Mouse (Mus musculus): ENCODE results near the gene Rdh16f1. TPM values are rescaled to one million over a fixed set of nuclear protein-coding genes. Genes with fewer than 3 reads are reported as not detected.

Gene Rdh16f1
- polyA plus RNA-seq (2015; fragmentation: Nextera tagmentation; extraction: Ambion mirVana): 0.25 TPM in 1 of 2 replicates, not detected in the other

DNA sequence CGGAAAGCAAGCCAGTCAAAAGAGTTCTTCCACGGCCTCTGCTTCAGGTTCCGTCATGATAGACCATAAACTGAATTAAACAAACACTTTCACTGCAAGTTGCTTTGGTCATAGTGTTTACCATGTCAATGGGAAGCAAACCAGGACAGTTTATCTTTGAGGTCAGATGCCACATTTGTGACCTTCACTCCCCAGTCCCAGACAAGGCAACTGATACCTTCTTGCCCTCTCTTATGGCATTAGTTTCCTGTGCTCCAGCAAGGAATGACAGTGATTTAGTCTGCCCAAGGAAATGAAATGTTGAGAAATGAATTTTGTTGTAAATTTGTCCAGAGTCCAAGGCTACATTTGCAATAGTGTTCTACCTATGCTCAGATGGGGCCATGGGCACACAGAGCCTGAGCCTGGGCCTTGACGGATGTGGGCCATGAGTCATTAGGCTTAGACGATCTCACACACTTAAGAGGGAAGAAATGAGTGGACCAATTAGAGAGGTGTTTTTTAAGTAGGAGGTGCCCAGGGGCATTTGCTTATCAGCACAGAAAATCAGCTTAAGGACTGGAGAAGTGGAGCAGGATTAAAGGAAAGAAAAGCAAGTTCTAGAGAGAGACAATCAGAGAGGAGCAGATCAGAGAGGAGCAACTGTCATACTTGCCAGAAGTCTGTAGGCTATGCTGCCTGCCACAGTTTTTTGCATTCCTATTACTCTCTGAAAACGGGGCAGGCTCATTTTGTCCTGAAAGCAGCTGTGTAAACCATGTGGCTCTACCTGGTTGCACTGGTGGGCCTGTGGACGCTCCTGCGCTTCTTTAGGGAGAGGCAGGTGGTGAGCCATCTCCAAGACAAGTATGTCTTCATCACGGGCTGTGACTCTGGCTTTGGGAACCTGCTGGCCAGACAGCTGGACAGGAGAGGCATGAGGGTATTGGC, at the start of gene Rdh16f1, which contains the start of gene Rdh1:
TSS of gene Rdh16f1 (plus strand) at position 607 of the 930 bp plus-strand sequence.
TSS of gene Rdh1 (plus strand) at position 541 of the 930 bp plus-strand sequence.
- no peaks in the 10 kb centered on the region for H3K4me1 ChIP-seq (ENCODE audit: control insufficient read depth, insufficient read depth, low read length)
- H3K4me2 ChIP-seq (ENCODE audit: low read length): no peak within 1 kb of the TSS
- H3K4me3 ChIP-seq (ENCODE audit: low read depth, low read length): no peak within 1 kb of the TSS
- ATAC-seq: no peak
- H3K36me3 ChIP-seq (ENCODE audit: control insufficient read depth, insufficient read depth, low read length): no peaks in the 10 kb centered on the region
- H3K9me3 ChIP-seq (replicated peaks; ENCODE audit: control insufficient read depth, low read length, poor library complexity, severe bottlenecking): no peaks in the 10 kb centered on the region
- no peak within 1 kb of the TSS for H3K9ac ChIP-seq (ENCODE audit: low read depth, low read length)
- WGBS: 68% methylated on average over 8 of the region's 9 CpGs
- H3K27ac ChIP-seq (ENCODE audit: low read length): no peak within 1 kb of the TSS
- no peaks in the 10 kb centered on the region for H3K27me3 ChIP-seq (ENCODE audit: control insufficient read depth, insufficient read depth, low read depth, low read length)

DNA sequence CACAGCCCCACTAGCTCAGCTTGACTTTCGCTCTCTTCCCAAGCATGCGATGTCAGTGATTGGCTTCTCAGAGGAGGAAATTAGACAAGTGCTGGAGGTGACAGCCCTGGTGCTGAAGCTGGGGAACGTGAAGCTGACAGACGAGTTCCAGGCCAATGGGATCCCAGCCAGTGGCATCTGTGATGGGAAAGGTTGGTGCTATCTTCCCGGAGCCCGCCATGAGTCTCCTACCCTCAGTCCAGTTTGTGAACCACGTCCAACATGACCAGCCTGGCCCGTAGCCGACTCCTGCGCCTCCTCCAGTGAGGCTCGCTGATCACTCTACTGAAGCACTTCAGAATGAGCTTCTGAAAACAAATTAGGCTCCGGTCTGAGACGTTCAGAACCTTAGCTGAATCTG, 49.3 kb upstream of the Rdh16f1 start:
- Histone ChIP-seq H3K4me3 (ENCODE audit: low read depth, low read length) (no peak overlapping the region), H3K4me2 (ENCODE audit: low read length) (no peak overlapping the region), H3K9me3 (replicated peaks; ENCODE audit: control insufficient read depth, low read length, poor library complexity, severe bottlenecking) (no peaks in the 10 kb centered on the region), H3K27ac (ENCODE audit: low read length) (no peak overlapping the region), H3K27me3 (ENCODE audit: control insufficient read depth, insufficient read depth, low read depth, low read length) (no peaks in the 10 kb centered on the region), H3K36me3 (ENCODE audit: control insufficient read depth, insufficient read depth, low read length) (no peaks in the 10 kb centered on the region), H3K9ac (ENCODE audit: low read depth, low read length) (no peak overlapping the region), H3K4me1 (ENCODE audit: control insufficient read depth, insufficient read depth, low read length) (no peaks in the 10 kb centered on the region)
- no peak for ATAC-seq
- 91% methylated on average over 13 of the region's 13 CpGs for WGBS

DNA sequence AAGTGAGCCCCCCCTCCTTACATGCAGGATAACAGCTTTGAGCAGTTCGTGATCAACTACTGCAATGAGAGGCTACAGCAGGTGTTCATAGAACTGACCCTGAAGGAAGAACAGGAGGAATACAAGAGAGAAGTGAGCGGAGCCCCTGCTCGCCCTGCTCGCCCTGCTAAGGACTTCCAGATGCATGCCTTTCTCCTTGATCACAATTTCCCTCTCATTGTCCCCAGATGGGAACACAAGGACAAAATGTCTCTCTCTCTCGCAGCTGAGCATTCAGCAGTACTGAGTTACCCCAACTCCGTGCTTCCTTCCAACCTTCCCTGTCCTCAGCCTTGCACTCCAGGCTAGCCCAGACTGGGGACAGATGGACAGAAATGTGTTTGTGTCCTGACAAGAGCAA, 46.9 kb upstream of the Rdh16f1 start:
- ATAC-seq: no peak

DNA sequence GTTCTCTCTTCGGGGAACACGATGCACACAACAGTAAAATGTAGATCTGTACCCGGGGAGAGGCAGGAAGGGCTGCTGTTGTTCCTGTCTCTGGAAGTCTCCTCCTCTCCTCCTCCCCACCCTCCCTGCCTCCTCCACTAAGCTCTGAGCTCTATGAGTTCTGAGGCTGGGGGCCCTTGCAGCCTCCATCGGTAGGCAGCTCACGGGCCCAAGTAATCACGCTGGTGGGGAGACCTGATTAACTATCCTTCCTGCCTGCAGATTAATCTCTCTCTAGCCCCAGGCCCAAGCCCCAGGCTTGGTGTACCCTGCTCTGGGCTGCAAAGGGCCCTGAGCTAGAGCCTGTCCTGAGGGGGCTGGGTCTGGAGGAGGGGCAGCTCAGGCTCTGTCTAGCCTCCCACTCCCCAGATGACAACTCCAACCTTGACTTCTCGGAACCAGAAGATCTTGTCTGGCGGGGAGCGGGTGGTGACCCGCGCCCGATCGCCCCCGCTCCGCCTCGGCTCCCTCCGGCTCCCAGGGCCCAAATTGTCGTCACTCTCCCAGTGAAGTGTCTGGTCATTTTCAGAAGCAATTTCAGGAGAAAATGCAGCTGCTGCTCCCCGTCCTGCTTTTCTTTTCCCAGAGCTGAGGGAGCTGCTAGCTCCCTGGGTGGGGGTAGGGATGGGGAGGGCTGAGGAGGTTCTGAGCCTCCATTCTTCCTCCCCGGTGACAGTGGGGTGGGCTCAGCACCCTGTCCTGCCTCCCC, 37.7 kb upstream of the Rdh16f1 start:
- H3K9me3 ChIP-seq (replicated peaks; ENCODE audit: control insufficient read depth, low read length, poor library complexity, severe bottlenecking): no peaks in the 10 kb centered on the region
- H3K27me3 ChIP-seq (ENCODE audit: control insufficient read depth, insufficient read depth, low read depth, low read length): no peaks in the 10 kb centered on the region
- WGBS: 7% methylated on average over 20 of the region's 20 CpGs
- no peak overlapping the region for H3K4me3 ChIP-seq (ENCODE audit: low read depth, low read length)
- no peaks in the 10 kb centered on the region for H3K36me3 ChIP-seq (ENCODE audit: control insufficient read depth, insufficient read depth, low read length)
- peak overlapping the region; percentile 25; the same call in 1 of the 2 replicates for H3K27ac ChIP-seq (ENCODE audit: low read length)
- 0 out of 2 replicates have a peak overlapping the region, but pooled peaks have one; percentile 35 for H3K9ac ChIP-seq (ENCODE audit: low read depth, low read length)
- ATAC-seq: peak; percentile 67
- peak overlapping the region; percentile 35 for H3K4me2 ChIP-seq (ENCODE audit: low read length)
- H3K4me1 ChIP-seq (ENCODE audit: control insufficient read depth, insufficient read depth, low read length): peaks cover 16% of the 10 kb centered on the region

More for the DNA sequence above, 46.9 kb upstream of the Rdh16f1 start:
- no peak overlapping the region for H3K4me2 ChIP-seq (ENCODE audit: low read length)
- 81% methylated on average over 6 of the region's 6 CpGs for WGBS
- no peak overlapping the region for H3K27ac ChIP-seq (ENCODE audit: low read length)
- no peak overlapping the region for H3K9ac ChIP-seq (ENCODE audit: low read depth, low read length)
- H3K36me3 ChIP-seq (ENCODE audit: control insufficient read depth, insufficient read depth, low read length): no peaks in the 10 kb centered on the region
- H3K4me3 ChIP-seq (ENCODE audit: low read depth, low read length): no peak overlapping the region
- no peaks in the 10 kb centered on the region for H3K4me1 ChIP-seq (ENCODE audit: control insufficient read depth, insufficient read depth, low read length)
- H3K27me3 ChIP-seq (ENCODE audit: control insufficient read depth, insufficient read depth, low read depth, low read length): no peaks in the 10 kb centered on the region
- no peaks in the 10 kb centered on the region for H3K9me3 ChIP-seq (replicated peaks; ENCODE audit: control insufficient read depth, low read length, poor library complexity, severe bottlenecking)

DNA sequence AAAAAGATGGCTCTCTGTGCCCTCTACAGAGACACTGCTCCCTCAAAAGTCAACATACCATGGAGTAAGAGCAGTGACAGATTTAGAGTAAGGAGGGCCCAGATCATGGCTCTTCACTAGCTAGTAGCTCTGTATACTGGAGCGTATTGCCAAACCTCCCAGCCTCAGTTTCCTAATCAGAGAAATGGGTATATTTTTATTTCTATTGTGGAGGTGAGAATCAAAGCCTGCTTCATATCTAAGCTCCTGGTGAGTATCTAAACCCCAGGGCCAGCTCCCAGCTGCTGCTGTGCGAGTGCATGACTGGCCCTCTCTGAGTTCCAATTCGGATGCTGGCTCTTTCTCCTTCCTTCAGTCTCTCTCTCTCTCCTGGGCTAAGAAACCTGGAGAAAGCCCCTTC, 35.4 kb upstream of the Rdh16f1 start, which contains the start of gene Tac2:
TSS of gene Tac2 (plus strand) at position 301 of the 400 bp plus-strand sequence.
- ATAC-seq: no peak
- Histone ChIP-seq H3K4me1 (ENCODE audit: control insufficient read depth, insufficient read depth, low read length) (peaks cover 16% of the 10 kb centered on the region), H3K27ac (ENCODE audit: low read length) (no peak within 1 kb of the TSS), H3K4me2 (ENCODE audit: low read length) (no peak within 1 kb of the TSS), H3K9ac (ENCODE audit: low read depth, low read length) (no peak within 1 kb of the TSS), H3K4me3 (ENCODE audit: low read depth, low read length) (no peak within 1 kb of the TSS), H3K27me3 (ENCODE audit: control insufficient read depth, insufficient read depth, low read depth, low read length) (no peaks in the 10 kb centered on the region), H3K9me3 (replicated peaks; ENCODE audit: control insufficient read depth, low read length, poor library complexity, severe bottlenecking) (no peaks in the 10 kb centered on the region), H3K36me3 (ENCODE audit: control insufficient read depth, insufficient read depth, low read length) (no peaks in the 10 kb centered on the region)
- WGBS: 84% methylated on average over 3 of the region's 3 CpGs

GRCm38 (mm10) chr10:127725136-127725535, 34.5 kb upstream of the Rdh16f1 start:
- no peaks in the 10 kb centered on the region for H3K9me3 ChIP-seq (replicated peaks; ENCODE audit: control insufficient read depth, low read length, poor library complexity, severe bottlenecking)
- H3K27me3 ChIP-seq (ENCODE audit: control insufficient read depth, insufficient read depth, low read depth, low read length): no peaks in the 10 kb centered on the region
- ATAC-seq: no peak
- H3K4me3 ChIP-seq (ENCODE audit: low read depth, low read length): no peak overlapping the region
- no peak overlapping the region for H3K4me2 ChIP-seq (ENCODE audit: low read length)
- H3K9ac ChIP-seq (ENCODE audit: low read depth, low read length): no peak overlapping the region
- peaks cover 16% of the 10 kb centered on the region for H3K4me1 ChIP-seq (ENCODE audit: control insufficient read depth, insufficient read depth, low read length)
- 91% methylated on average over 4 of the region's 4 CpGs for WGBS
- H3K27ac ChIP-seq (ENCODE audit: low read length): no peak overlapping the region
- H3K36me3 ChIP-seq (ENCODE audit: control insufficient read depth, insufficient read depth, low read length): no peaks in the 10 kb centered on the region

- WGBS: 71% methylated on average over 8 of the region's 8 CpGs
- ATAC-seq: no peak
- Histone ChIP-seq H3K4me1 (ENCODE audit: control insufficient read depth, insufficient read depth, low read length) (peaks cover 10% of the 10 kb centered on the region), H3K27me3 (ENCODE audit: control insufficient read depth, insufficient read depth, low read depth, low read length) (no peaks in the 10 kb centered on the region), H3K27ac (ENCODE audit: low read length) (no peak overlapping the region), H3K9me3 (replicated peaks; ENCODE audit: control insufficient read depth, low read length, poor library complexity, severe bottlenecking) (no peaks in the 10 kb centered on the region), H3K36me3 (ENCODE audit: control insufficient read depth, insufficient read depth, low read length) (no peaks in the 10 kb centered on the region), H3K4me2 (ENCODE audit: low read length) (no peak overlapping the region), H3K4me3 (ENCODE audit: low read depth, low read length) (no peak overlapping the region), H3K9ac (ENCODE audit: low read depth, low read length) (no peak overlapping the region)
Observed at GRCm38 (mm10) chr10:127728437-127728836, 31.1 kb upstream of the Rdh16f1 start.

DNA sequence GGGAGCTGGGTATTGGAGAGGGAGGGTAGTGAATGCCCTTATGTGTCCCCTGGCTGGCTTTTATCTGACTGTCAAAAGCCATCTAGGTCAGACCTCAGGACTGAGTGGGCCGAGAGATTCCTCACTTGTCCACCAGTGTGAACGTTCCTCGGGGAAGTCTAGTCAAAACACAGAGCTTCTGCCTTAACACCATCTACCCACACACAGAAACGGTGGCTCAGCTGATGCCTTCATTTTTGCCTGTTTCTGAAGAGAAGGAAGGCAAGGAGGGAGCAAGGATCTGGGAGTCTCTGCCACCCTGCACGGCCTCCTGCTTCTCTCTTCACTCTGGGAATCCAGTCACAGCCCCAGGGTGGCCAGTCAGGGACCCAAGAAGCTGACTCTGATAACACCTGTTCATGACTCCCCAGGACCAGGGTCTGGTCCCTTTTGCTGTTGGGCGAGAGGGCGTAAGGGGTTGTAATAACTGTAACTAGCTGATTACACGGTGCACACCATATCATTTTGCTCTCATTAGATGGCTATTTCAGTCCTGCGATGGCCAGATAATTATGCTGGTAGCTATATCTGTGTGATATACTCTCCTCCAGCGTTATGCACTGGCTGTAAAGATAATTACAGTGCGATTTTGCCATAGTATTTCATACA, 29.2 kb upstream of the Rdh16f1 start:
- Histone ChIP-seq H3K36me3 (ENCODE audit: control insufficient read depth, insufficient read depth, low read length) (no peaks in the 10 kb centered on the region), H3K9me3 (replicated peaks; ENCODE audit: control insufficient read depth, low read length, poor library complexity, severe bottlenecking) (no peaks in the 10 kb centered on the region), H3K4me3 (ENCODE audit: low read depth, low read length) (no peak overlapping the region), H3K9ac (ENCODE audit: low read depth, low read length) (peak overlapping the region; percentile 33; the same call in 1 of the 2 replicates), H3K4me1 (ENCODE audit: control insufficient read depth, insufficient read depth, low read length) (peaks cover 10% of the 10 kb centered on the region), H3K27me3 (ENCODE audit: control insufficient read depth, insufficient read depth, low read depth, low read length) (peaks cover 4% of the 10 kb centered on the region; the same call in 1 of the 2 replicates), H3K27ac (ENCODE audit: low read length) (no peak overlapping the region; the same call in 1 of the 2 replicates), H3K4me2 (ENCODE audit: low read length) (no peak overlapping the region)
- no peak for ATAC-seq
- 40% methylated on average over 11 of the region's 11 CpGs for WGBS
